Mouse (Mus musculus) hindlimb bud, embryonic 11.5 days (tissue): ENCODE results near the gene Mrpl43.

Source experiments
- DNase-seq: peaks from one replicate; pipeline ENCODE4 v3.0.0-alpha.2; 2012; ENCODE audit warnings: low read depth, low spot score; ENCODE audit errors: extremely low spot score

The Mrpl43 gene

DNA sequence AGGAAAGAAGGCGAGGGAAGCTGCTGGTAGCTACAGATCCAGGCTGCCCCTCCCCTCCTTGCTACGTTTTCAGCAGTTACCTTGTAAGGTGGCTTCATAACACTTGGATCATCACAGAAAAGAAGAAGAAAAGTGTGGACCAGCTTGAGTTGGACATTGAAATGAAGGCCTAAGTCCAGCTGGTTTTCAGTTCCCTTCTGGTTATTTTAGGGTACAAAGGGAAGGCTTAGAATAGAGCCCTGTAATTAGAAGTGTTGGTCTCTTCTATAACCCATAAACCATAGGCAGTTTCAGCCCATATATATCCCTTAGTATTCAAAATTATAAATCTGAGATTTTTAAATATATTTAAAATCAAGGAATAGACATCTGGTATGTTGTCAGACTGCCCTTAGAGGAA lies 25.5 kb downstream of the Mrpl43 start:
- DNase-seq = no peak

DNA sequence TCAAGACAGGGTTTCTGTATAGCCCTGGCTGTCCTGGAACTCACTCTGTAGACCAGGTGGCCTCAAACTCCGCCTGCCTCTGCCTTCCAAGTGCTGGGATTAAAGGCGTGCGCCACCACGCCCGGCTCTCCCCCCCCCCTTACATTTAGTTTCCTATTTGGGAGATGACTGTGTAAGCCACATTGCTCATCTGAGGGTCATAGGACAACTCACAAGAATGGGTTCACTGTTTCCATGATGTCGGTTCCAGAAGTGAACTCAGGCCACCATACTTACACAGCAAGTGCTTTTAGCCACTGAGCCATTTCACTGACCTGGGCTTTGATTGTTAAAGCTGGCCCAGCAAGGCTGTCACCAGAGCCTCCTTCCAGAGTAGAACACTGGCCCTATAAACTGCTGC lies 29.1 kb downstream of the Mrpl43 start:
- no peak for DNase-seq

DNA sequence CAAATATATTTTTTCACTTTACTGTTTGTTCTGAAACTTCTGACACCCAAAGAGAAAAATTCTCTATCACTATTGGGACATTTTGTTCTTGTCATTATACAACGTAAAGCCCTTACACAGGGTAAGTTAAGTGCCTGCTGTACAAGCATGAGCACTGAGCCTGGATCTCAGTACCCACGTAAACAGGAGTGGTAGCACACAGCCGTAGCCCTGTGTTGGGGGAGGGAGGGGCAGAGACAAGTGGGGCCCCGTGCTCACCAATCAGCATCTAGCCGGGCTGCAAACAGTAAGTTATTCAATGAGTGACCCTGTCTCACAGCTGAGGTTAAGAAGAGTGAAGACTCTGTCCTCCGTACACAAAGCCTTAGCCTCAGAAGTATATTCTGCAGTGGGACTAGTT lies 29.6 kb downstream of the Mrpl43 start:
- DNase-seq = no peak

DNA sequence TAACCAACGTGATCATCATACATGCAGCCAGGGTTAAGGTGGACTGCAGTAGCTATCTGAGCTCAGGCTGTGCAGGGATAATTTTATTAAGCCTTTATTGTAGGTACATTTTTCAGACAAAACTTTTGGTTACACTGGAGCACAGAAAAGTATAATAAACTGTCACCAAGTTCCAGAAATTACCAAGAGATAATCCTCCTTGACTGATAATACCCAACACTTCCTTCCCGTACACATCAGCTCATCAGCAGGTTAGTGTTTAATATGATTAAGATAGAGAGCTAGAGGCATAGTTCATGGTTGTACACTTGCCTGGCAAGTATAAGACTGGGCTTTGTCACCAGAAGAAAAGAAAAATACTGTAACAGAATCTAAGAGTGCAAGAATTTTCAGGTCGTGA lies 37.9 kb downstream of the Mrpl43 start:
- no peak for DNase-seq

- no peak for DNase-seq
These were observed 40.3 kb downstream of the Mrpl43 start for GRCm38 (mm10) chr19:44965978-44966377.

DNA sequence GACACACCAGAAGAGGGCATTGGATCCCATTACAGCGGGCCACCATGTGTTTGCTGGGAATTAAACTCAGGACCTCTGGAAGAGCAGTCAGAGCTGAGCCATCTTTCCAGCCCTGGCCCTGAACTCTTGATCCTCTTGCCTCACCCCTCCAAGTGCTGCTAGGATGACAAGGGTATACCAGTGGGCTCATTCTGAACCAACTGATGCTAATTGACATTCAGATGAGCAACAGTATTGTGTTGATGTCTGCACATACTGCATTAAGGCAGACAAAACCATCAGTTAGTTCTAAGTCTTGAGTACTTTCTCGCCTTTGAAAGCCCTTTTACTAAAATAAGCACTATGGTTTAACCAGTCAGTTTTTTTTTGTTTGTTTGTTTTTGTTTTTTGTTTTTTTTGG lies 46.6 kb downstream of the Mrpl43 start:
- DNase-seq = no peak
